Mouse (Mus musculus): ENCODE measurements around the gene Bloc1s2.
"Not testable (repeated sequence)": the region's sequence is repeated elsewhere in the genome, so short reads cannot be mapped to it uniquely, and the experiment has no call there.

Gene Bloc1s2

DNA sequence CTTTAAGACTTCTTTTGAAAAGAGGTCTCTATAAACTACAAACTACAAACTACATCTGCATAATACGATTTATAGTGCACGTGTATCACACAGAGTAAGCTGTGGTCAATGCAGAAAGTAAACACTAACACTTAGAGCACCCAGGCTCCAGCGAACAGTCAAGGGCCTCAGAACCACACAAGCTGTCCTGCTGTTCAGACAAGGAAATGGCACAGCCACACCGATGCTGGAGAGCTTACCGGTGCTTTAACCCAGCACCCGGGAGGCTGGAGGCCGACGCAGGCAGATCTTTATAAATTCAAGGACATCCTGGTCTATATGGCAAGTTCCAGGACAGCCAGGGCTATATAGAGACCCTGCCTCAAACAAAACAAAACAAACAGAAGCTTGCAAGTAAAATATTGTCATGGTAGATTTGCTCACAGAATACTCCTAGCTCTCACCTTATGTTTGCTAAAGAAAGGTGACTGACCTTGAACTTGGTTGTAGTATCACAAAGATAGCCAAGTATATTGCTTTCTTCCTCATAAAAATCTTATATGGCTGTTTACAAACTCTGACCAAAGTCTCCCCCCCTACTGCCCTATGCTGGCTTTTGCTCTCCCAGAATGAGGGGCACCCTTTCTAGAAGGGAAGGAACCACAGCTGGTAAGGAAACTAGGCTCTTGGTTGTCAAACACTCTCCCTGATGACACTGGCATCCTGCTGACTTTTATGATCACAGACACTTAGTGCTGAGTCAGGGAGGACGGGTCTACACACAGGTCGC, 18.3 kb downstream of the Bloc1s2 start:
- in situ Hi-C loops (cut with MboI): no loop called here

GRCm38 (mm10) chr19:44121137-44121536, 25.1 kb downstream of the Bloc1s2 start:
- in situ Hi-C loops (cut with MboI): no loop called here

DNA sequence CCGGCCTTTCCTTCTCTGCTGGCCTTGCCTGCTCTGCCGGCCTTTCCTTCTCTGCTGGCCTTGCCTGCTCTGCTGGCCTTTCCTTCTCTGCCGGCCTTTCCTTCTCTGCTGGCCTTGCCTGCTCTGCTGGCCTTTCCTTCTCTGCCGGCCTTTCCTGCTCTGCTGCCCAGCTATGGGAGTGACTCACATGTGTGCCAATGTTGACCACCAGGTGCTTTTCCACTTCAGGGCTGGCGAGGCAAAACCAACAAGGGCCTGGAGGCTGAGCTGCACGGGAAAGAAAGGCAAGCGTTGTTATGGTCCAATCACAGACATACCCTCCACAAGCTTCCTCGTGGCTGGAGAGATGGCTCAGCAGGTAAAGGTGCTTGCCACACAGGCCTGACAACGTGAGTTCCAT, 25.6 kb downstream of the Bloc1s2 start:
- in situ Hi-C loops (cut with MboI): not testable (repeated sequence)

GRCm38 (mm10) chr19:44117793-44118192, 28.5 kb downstream of the Bloc1s2 start:
- in situ Hi-C loops (cut with MboI): no loop called here

DNA sequence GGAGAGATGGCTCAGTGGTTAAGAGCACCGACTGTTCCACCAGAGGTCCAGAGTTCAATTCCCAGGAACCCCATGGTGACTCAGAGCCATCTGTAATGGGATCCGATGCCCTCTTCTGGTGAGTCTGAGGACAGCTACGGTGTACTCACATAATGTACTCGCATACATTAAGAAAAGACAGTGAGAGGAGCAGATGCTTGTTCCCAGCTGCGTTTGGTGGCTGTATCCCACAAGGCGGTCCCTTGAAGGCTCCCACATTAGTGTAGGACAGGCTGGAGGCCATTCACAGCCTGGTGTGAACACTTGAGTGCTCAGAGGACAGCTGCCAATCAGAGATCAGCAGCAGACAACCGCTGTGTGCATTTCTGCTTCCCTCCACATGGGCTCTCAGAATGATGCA, 34.5 kb downstream of the Bloc1s2 start:
- in situ Hi-C loops (cut with MboI): no loop called here

GRCm38 (mm10) chr19:44110356-44110755, 35.9 kb downstream of the Bloc1s2 start:
- in situ Hi-C loops (cut with MboI): no loop called here

DNA sequence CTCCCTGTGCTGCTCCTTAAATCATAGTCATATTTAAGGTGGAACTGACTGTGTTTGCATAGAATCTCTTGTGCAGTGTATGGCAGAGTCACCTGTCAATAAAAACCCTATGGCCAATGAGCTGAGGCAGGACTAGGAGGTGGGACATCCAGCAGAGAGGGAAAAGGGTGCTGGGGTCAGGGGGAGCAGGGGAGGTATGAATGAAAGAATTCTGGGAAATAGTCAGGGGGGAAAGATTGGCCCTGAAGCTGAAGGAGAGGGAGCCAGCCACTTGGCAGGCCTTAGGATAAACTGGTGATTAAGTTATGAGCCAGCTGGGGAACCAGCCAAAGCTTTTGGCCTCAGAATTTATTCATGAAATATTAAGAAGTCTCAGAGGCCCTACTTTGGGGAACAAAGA, 37.2 kb downstream of the Bloc1s2 start:
- in situ Hi-C loops (cut with MboI): no loop called here

DNA sequence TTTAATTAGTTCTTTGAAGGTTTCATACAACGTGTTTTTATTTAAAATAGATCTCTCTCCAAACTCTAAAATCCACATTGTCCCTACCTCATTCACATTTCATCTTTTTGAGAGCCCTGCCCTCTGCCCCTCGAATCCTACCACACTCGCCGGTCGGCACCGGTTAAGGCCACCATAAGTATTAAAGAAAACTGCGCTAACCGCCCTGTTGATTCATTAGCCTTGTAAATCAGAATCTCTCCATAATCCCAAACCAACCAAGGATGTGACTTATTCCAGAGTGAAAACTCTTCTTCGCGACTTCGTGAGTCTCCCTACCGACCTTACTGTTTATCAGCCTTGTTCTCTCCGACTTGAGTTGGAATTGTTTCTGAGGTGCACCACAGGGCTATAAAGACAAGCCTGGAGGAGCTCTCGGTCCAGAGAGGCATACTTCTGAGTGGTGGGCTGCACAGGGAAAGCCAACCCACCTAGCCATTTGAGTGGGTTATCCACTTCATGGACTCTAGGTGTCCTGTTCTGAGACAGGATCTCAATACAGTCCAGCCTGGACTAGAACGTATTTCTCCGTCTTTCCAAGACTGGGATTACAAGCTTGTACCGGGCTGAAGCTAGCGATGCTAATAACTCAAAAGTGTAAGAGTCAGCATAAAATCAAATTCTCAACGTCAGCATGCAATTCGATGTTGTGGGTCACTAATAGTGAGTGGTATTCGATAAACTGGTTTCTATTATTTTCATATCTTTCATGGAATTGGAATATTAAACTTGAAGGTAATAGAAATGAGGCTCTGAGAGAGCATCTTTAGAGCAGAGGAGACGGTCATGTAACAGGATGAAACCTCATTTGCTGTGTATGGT, 38.4 kb downstream of the Bloc1s2 start:
- in situ Hi-C loops (cut with MboI): no loop called here

GRCm38 (mm10) chr19:44106831-44107660, 39.2 kb downstream of the Bloc1s2 start, which contains the start of gene Chuk:
TSS of gene Chuk (minus strand) at chr19:44107480.
- in situ Hi-C loops (cut with MboI): no loop called here

GRCm38 (mm10) chr19:44104393-44104792, 41.9 kb downstream of the Bloc1s2 start:
- in situ Hi-C loops (cut with MboI): no loop called here

- in situ Hi-C loops (cut with MboI): no loop called here
Observed at GRCm38 (mm10) chr19:44103001-44103400, 43.2 kb downstream of the Bloc1s2 start.

- in situ Hi-C loops (cut with MboI): no loop called here
Observed at GRCm38 (mm10) chr19:44100840-44101239, 45.4 kb downstream of the Bloc1s2 start.

Data from mature B cell (primary cell).